Mouse (Mus musculus) hindbrain, embryonic 12.5 days (tissue): Measurements from ENCODE around the gene Vps50. TPM values are rescaled to one million over a fixed set of nuclear protein-coding genes. Genes with fewer than 3 reads are reported as not detected.
"Not testable (repeated sequence)": the region's sequence is repeated elsewhere in the genome, so short reads cannot be mapped to it uniquely, and the experiment has no call there.

ENCODE experiments used
- ATAC-seq: fragments of 200-750 bp; cut with Nextera tagmentation; 2 replicates; pipeline ENCODE4 v1.8.0; 2017; ENCODE audit warnings: moderate TSS enrichment; ENCODE audit not compliant: low FRiP score
- H3K27ac ChIP-seq: fragments of 300-500 bp; sonication (generic); 2 replicates; pipeline ENCODE4 v1.5.1; 2016; ENCODE audit warnings: mild to moderate bottlenecking
- H3K27me3 ChIP-seq: fragments of 300-500 bp; sonication (generic); 2 replicates; pipeline ENCODE4 v1.6.1; 2016; ENCODE audit warnings: mild to moderate bottlenecking
- H3K36me3 ChIP-seq: fragments of 300-500 bp; sonication (generic); 2 replicates; pipeline ENCODE4 v1.6.1; 2016; ENCODE audit warnings: mild to moderate bottlenecking
- H3K4me1 ChIP-seq: fragments of 300-500 bp; sonication (generic); 2 replicates; pipeline ENCODE4 v1.6.1; 2016
- H3K4me2 ChIP-seq: fragments of 300-500 bp; sonication (generic); replicated peaks from 2 replicates; pipeline ENCODE4 v1.6.1; 2016; ENCODE audit warnings: mild to moderate bottlenecking
- H3K4me3 ChIP-seq: fragments of 300-500 bp; sonication (generic); 2 replicates; pipeline ENCODE4 v1.5.1; 2016; ENCODE audit warnings: mild to moderate bottlenecking
- H3K9ac ChIP-seq: fragments of 300-500 bp; sonication (generic); 2 replicates; pipeline ENCODE4 v1.6.1; 2016; ENCODE audit warnings: mild to moderate bottlenecking, moderate library complexity
- H3K9me3 ChIP-seq: fragments of 300-500 bp; sonication (generic); replicated peaks from 2 replicates; pipeline ENCODE4 v1.6.1; 2016; ENCODE audit warnings: mild to moderate bottlenecking
- WGBS: fragments of 180-500 bp; shearing (Covaris S2); methylation state at CpG from one replicate; pipeline ENCODE4 v1.1.7; 2016; 5-methylcytosine and 5-hydroxymethylcytosine counted together
- polyA plus RNA-seq: library from polyadenylated mRNA; unstranded; fragments of >200 nt; fragmentation: Nextera tagmentation; extraction: Ambion mirVana; gene quantifications from 2 replicates; pipeline ENCODE4 v1.2.1, GENCODE M21; 2016

The Vps50 gene
- polyA plus RNA-seq, 1 experiment from 2014 or later, result 40.0 TPM

DNA sequence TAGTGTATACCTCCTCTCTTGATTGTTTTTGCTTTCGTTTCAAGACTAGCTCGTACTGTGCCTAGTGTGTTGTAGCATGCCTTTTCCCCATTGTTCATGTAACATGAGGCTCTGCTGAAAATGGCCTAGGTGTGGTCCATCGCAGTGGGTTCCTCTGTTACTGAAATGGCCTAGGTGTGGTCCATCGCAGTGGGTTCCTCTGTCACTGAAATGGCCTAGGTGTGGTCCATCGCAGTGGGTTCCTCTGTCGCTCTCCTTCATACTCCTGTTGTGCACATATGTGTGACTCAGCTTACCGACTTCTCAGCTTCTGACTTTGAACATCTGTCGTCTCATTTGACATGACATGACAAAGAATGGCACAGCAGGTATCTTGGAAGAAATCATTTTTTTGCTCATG, 75.6 kb downstream of the Vps50 start:
- H3K4me3 ChIP-seq, result no peak overlapping the region
- no peak for ATAC-seq
- peaks cover 10% of the 10 kb centered on the region; the same call in 1 of the 2 replicates for H3K36me3 ChIP-seq
- H3K4me2 ChIP-seq, result no peak overlapping the region
- no peak overlapping the region for H3K9ac ChIP-seq
- H3K9me3 ChIP-seq, result no peaks in the 10 kb centered on the region
- 94% methylated on average over 8 of the region's 8 CpGs for WGBS
- H3K27ac ChIP-seq, result no peak overlapping the region
- H3K4me1 ChIP-seq, result no peaks in the 10 kb centered on the region
- H3K27me3 ChIP-seq, result no peaks in the 10 kb centered on the region

DNA sequence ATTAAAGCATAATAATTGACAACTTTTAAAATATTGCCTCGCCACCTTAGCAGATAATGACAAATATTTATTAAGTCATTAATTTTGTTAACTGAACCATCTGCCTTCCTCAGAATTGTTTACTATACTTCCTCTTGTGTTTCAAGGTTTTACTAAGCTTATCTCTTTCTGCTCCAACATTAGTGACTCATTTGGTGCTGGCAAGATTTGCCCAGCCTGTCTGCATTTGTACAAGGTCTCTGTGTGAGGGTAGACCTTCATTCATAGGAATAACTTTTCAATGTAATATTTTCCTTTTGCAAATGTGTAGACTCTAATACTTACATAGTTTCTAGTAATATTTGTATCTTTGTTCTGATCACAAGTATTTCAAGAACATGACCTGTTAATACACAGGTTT, 87.2 kb downstream of the Vps50 start:
- Histone ChIP-seq H3K9ac (no peak overlapping the region), H3K4me3 (no peak overlapping the region), H3K4me2 (no peak overlapping the region), H3K4me1 (no peaks in the 10 kb centered on the region), H3K36me3 (no peaks in the 10 kb centered on the region), H3K27ac (no peak overlapping the region), H3K9me3 (no peaks in the 10 kb centered on the region), H3K27me3 (no peaks in the 10 kb centered on the region)
- 95% methylated on average over 1 of the region's 1 CpGs for WGBS
- no peak for ATAC-seq

DNA sequence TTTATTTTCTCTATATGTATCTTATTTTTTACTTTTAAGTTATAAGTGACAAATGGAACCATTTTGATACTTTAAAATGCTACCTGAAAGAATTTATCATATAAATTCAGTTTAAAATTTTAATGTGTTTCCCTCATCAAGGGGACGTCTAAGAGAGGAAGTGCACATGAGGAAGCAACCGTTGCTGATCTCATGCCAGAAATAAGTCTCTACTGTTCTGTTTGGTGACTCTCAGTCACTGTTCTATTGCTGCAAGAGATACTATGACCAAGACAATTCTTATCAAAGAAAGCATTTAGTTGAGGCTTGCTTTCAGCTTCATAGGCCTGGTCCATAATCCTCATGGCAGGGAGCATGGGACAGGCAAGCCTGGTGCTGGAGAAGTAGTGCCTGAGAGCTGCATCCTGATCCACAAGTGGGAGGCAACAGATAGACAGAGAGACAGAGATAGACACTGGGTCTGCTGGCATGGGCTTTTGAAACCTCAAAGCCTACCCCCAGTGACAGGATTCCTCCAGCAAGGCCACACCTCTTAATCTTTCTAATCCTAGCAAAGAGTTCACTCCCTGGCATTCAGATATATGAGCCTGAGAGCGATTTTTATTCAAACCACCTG, 92.2 kb downstream of the Vps50 start:
- H3K36me3 ChIP-seq, result peaks cover 7% of the 10 kb centered on the region; the same call in 1 of the 2 replicates
- no peak for ATAC-seq
- no peak overlapping the region for H3K27ac ChIP-seq
- no peak overlapping the region for H3K4me2 ChIP-seq
- H3K4me3 ChIP-seq, result no peak overlapping the region
- H3K27me3 ChIP-seq, result no peaks in the 10 kb centered on the region
- no peaks in the 10 kb centered on the region for H3K9me3 ChIP-seq
- 92% methylated on average over 3 of the region's 3 CpGs for WGBS
- no peak overlapping the region for H3K9ac ChIP-seq
- H3K4me1 ChIP-seq, result no peaks in the 10 kb centered on the region

DNA sequence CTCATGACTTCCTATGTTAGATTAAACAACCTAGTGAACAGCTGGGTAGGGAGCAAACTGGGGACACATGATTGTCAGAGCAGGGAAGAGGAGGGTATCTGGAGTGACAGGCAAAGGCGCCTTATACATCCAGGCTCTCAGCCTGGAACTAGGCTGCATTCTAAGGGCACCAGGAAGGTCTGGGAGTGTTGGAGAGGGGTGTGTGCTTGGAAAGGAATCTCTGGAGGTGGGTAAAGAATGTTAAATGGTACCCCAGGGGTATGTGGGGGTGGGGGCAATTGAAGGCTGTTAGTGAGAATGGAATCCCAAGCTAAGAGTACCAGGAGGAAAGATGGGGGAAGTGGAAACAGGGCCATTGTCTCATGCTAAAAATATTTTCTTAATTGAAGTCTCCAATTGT, 96.1 kb downstream of the Vps50 start:
- no peaks in the 10 kb centered on the region for H3K27me3 ChIP-seq

DNA sequence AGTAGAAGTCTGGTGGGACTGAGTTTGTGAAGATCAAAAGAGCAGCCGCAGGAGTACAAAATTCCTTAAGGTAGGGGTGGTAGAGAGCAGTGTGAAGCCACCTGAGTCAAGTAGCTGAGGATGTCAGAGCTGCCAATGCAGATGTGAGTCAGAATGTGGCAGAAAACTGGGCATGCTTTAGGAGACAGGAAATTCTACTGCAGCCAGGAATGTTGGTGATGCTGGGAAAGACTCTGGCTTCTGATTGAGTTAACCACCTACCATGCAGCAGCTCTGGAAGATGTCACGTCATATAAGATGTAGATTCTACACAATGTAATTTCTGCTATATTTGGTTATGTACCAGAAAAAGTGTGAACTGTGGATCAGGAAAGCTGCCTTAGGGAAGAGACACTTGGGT, 114.6 kb downstream of the Vps50 start:
- Histone ChIP-seq H3K4me2 (no peak overlapping the region), H3K4me1 (no peaks in the 10 kb centered on the region), H3K9me3 (no peaks in the 10 kb centered on the region), H3K4me3 (no peak overlapping the region), H3K9ac (no peak overlapping the region), H3K27ac (no peak overlapping the region), H3K27me3 (no peaks in the 10 kb centered on the region), H3K36me3 (no peaks in the 10 kb centered on the region)
- no peak for ATAC-seq
- WGBS, result 90% methylated on average over 2 of the region's 2 CpGs

More for the DNA sequence above, 96.1 kb downstream of the Vps50 start:
- H3K4me3 ChIP-seq, result no peak overlapping the region
- no peak overlapping the region for H3K9ac ChIP-seq
- H3K4me2 ChIP-seq, result no peak overlapping the region
- no peaks in the 10 kb centered on the region for H3K9me3 ChIP-seq
- ATAC-seq, result no peak
- H3K4me1 ChIP-seq, result no peaks in the 10 kb centered on the region
- WGBS, result 88% methylated on average over 1 of the region's 1 CpGs
- peaks cover 10% of the 10 kb centered on the region; the same call in 1 of the 2 replicates for H3K36me3 ChIP-seq
- no peak overlapping the region for H3K27ac ChIP-seq

DNA sequence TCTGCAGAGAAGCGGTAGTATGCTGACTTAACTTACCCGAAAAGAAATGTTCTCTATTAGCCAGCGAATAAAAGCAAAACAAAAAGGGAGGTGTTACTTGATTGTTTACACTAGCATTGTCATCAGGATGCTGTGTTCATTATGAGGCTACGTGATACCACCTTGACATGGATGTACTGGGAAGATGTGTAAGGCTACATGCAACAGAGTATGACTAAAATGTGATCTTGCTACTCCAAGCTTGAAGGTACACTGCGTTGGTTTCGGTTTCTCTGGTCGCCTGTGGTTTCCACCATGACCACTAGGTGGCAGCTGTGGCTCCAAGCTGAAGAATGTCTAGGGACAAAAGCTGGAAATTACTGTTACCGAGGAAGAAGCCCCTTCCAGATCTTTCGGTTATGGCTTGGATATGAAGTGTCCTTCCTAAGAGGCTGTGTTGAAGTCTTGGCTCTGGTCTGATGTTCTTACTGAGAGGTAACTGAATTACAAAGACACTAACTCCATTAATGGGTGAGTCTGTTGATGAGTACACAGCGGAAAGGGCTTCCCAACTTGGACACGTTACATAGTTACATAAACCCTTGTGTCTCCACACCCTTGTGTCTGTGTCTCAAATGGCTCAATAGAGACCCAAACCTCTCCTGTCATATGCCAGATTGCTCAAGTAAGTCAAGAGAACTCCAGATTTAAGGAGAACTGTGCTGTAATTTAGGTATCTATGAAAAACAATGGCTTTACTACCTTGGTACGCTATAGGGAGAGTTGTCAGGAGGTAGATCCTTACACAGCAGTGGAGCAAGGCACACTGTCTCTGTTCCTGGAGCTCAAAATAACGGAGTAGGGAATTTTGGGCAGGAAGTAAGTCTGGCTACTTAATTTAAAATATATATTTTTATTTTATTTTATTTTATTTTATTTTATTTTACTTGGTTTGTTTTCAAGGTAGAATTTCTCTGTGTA, 122.5 kb downstream of the Vps50 start:
- H3K27me3 ChIP-seq, H3K36me3 ChIP-seq, H3K9me3 ChIP-seq, H3K4me3 ChIP-seq, H3K27ac ChIP-seq, H3K4me1 ChIP-seq, H3K9ac ChIP-seq, H3K4me2 ChIP-seq: not testable (repeated sequence)
- peak; percentile 56 for ATAC-seq
- 62% methylated on average over 11 of the region's 13 CpGs for WGBS

Other genes with a start within 250 kb of the Vps50 start
- gene Samd9l, start 98.8 kb upstream of the Vps50 start, polyA plus RNA-seq, result 1.4 TPM in 2 replicates
- gene Hepacam2, start 84 bp upstream of the Vps50 start, polyA plus RNA-seq, result 1.7 and 1.8 TPM in 2 replicates